Mouse (Mus musculus): ENCODE results near the gene Cd3eap. TPM values are rescaled to one million over a fixed set of nuclear protein-coding genes. Genes with fewer than 3 reads are reported as not detected.

The Cd3eap gene
- polyA plus RNA-seq, 1 experiment: 12.7 TPM

- 1% methylated on average over 20 of the region's 20 CpGs for WGBS
- Histone ChIP-seq H3K27ac (ENCODE audit: insufficient read depth, low read length) (peak overlapping the region; percentile 73), H3K4me1 (ENCODE audit: control insufficient read depth, insufficient read depth, low read length) (no peaks in the 10 kb centered on the region), H3K4me3 (replicated peaks; ENCODE audit: insufficient read depth, low read depth, low read length) (peak overlapping the region; percentile 71), H3K27me3 (ENCODE audit: control insufficient read depth, insufficient read depth, low read length) (no peaks in the 10 kb centered on the region)
- peak; percentile 73 to 76 for DNase-seq
- TF ChIP-seq CTCF (IDR thresholded peaks at IDR 0.05; ENCODE audit: borderline replicate concordance, insufficient read depth, low read depth, low read length): no peak
- TF ChIP-seq POLR2A (IDR thresholded peaks at IDR 0.05; ENCODE audit: borderline replicate concordance, insufficient read depth, low read length): no peak
Observed at GRCm38 (mm10) chr7:19326359-19326758, 32.9 kb downstream of the Cd3eap start.

DNA sequence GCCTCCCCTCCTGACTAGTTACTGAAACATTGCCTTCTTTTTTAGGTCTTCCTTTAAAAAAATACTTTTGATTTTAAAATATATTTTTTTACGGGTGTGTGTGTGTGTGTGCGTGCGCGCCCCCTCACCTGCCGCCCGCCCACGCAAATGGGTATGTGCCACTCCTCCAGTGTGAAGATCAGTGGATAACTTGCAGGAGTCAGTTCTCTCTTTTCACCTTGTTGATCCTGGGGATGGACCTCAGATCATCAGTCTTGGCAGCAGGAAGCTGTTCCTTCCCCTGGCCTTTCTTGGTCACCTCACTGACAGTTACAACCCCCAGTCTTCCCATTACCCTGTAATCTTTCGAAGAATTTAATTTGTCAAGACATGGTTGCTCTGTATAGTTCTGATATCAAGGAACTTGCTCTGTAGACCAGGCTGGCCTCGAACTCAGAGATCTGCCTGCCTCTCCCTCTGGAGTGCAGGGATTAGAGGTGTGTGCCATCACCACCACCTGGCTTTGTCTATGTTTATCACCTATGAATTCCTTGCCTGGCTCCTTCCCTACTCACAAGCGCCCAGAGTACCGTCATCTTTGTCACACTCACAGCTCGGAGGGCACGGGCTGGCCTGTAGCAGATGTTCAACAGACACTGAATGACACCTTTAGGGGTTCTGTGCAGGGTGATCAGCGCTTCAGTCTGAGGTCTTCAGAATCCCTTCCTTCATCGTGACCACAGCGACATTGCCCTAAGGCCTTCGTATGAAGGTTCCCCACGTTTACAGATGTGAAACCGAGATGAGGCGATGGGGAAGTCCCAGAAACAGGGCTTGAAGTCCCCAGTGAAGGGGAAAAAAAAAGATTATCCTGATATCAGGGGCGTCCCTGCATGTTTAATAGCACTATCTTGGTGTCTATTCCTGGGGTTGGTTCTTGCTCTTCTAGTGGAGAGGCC lies 33.8 kb downstream of the Cd3eap start:
- no peaks in the 10 kb centered on the region for H3K27me3 ChIP-seq (ENCODE audit: control insufficient read depth, insufficient read depth, low read length)
- H3K4me1 ChIP-seq (ENCODE audit: control insufficient read depth, insufficient read depth, low read length): no peaks in the 10 kb centered on the region
- 83% methylated on average over 21 of the region's 21 CpGs for WGBS
- H3K4me3 ChIP-seq (replicated peaks; ENCODE audit: insufficient read depth, low read depth, low read length): no peak overlapping the region
- no peak overlapping the region for H3K27ac ChIP-seq (ENCODE audit: insufficient read depth, low read length)
- DNase-seq: no peak
- no peak for TF ChIP-seq CTCF (IDR thresholded peaks at IDR 0.05; ENCODE audit: borderline replicate concordance, insufficient read depth, low read depth, low read length)
- TF ChIP-seq POLR2A (IDR thresholded peaks at IDR 0.05; ENCODE audit: borderline replicate concordance, insufficient read depth, low read length): no peak

DNA sequence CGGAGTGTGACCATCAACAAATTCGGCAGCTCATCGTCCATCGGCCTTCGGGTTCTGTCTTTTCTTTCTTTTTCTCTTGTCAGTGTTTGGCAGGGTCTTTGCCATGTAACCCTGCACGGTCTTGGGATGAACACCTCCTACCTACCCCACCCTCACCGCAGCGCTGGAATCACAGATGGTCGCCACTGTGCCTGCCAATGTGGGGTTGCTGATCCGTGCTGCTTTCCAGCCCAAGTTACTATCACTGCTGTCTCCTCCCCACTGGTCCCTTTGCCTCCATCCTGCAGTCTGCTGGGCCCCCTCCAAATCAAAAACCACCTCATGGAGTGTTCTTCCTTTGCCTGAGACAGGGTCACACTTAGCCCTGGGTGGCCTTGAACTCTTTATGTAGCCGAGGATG lies 35.1 kb downstream of the Cd3eap start:
- 33% methylated on average over 11 of the region's 11 CpGs for WGBS
- no peak overlapping the region for H3K4me3 ChIP-seq (replicated peaks; ENCODE audit: insufficient read depth, low read depth, low read length)
- TF ChIP-seq POLR2A (IDR thresholded peaks at IDR 0.05; ENCODE audit: borderline replicate concordance, insufficient read depth, low read length): no peak
- TF ChIP-seq CTCF (IDR thresholded peaks at IDR 0.05; ENCODE audit: borderline replicate concordance, insufficient read depth, low read depth, low read length): no peak
- no peaks in the 10 kb centered on the region for H3K4me1 ChIP-seq (ENCODE audit: control insufficient read depth, insufficient read depth, low read length)
- H3K27ac ChIP-seq (ENCODE audit: insufficient read depth, low read length): no peak overlapping the region
- DNase-seq: no peak
- no peaks in the 10 kb centered on the region for H3K27me3 ChIP-seq (ENCODE audit: control insufficient read depth, insufficient read depth, low read length)

- Histone ChIP-seq H3K27me3 (ENCODE audit: control insufficient read depth, insufficient read depth, low read length) (no peaks in the 10 kb centered on the region), H3K27ac (ENCODE audit: insufficient read depth, low read length) (no peak overlapping the region), H3K4me1 (ENCODE audit: control insufficient read depth, insufficient read depth, low read length) (no peaks in the 10 kb centered on the region), H3K4me3 (replicated peaks; ENCODE audit: insufficient read depth, low read depth, low read length) (no peak overlapping the region)
- TF ChIP-seq CTCF (IDR thresholded peaks at IDR 0.05; ENCODE audit: borderline replicate concordance, insufficient read depth, low read depth, low read length) (no peak), POLR2A (IDR thresholded peaks at IDR 0.05; ENCODE audit: borderline replicate concordance, insufficient read depth, low read length) (no peak)
- no peak for DNase-seq
- WGBS: 68% methylated on average over 9 of the region's 9 CpGs
Observed at GRCm38 (mm10) chr7:19322489-19322888, 36.8 kb downstream of the Cd3eap start.

DNA sequence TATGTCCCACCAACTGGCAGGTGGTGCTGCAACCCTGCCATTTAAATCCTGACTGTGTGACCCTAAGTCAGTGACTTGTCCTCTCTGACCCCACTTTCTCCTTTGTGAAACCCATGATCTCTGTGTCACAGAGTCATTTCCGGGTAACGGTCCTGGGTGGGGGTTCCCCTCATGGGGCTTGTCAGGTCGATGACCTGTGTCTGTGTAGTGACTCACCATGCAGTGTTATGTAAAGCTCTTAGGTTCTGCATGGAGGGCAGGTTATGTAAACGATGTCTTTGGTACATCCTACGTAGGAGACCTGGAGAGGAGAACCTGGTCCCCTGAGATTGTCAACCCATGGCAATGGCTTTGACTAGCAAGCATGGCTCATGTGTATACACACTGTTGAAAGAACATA lies 37.8 kb downstream of the Cd3eap start:
- Histone ChIP-seq H3K4me3 (replicated peaks; ENCODE audit: insufficient read depth, low read depth, low read length) (no peak overlapping the region), H3K4me1 (ENCODE audit: control insufficient read depth, insufficient read depth, low read length) (no peaks in the 10 kb centered on the region), H3K27ac (ENCODE audit: insufficient read depth, low read length) (no peak overlapping the region), H3K27me3 (ENCODE audit: control insufficient read depth, insufficient read depth, low read length) (no peaks in the 10 kb centered on the region)
- WGBS: 51% methylated on average over 5 of the region's 5 CpGs
- no peak for DNase-seq
- TF ChIP-seq CTCF (IDR thresholded peaks at IDR 0.05; ENCODE audit: borderline replicate concordance, insufficient read depth, low read depth, low read length) (no peak), POLR2A (IDR thresholded peaks at IDR 0.05; ENCODE audit: borderline replicate concordance, insufficient read depth, low read length) (no peak)

DNA sequence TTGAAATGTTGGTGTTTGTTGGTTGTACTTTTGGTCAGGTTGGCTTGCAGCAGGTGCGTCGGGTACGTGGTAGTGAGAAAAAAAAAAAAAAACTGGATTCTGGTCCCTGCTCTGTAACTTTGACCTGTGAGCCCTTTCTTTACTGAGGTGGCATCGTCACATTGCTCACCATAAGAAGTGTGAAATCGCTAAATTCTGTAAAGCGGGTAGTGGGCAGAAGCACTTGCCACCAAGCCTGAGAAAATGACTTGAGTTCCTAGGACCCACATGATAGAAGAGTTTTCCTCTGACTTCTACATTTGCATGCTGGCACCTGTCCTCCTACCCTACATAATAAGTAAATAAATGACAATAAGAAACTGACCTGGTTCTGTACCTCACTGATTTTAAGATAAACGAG lies 38.6 kb downstream of the Cd3eap start:
- Histone ChIP-seq H3K27me3 (ENCODE audit: control insufficient read depth, insufficient read depth, low read length) (no peaks in the 10 kb centered on the region), H3K4me3 (replicated peaks; ENCODE audit: insufficient read depth, low read depth, low read length) (no peak overlapping the region), H3K4me1 (ENCODE audit: control insufficient read depth, insufficient read depth, low read length) (no peaks in the 10 kb centered on the region), H3K27ac (ENCODE audit: insufficient read depth, low read length) (no peak overlapping the region)
- no peak for DNase-seq
- TF ChIP-seq POLR2A (IDR thresholded peaks at IDR 0.05; ENCODE audit: borderline replicate concordance, insufficient read depth, low read length) (no peak), CTCF (IDR thresholded peaks at IDR 0.05; ENCODE audit: borderline replicate concordance, insufficient read depth, low read depth, low read length) (no peak)
- 31% methylated on average over 7 of the region's 7 CpGs for WGBS

GRCm38 (mm10) chr7:19319906-19320305 lies 39.4 kb downstream of the Cd3eap start:
- Histone ChIP-seq H3K27me3 (ENCODE audit: control insufficient read depth, insufficient read depth, low read length) (no peaks in the 10 kb centered on the region), H3K4me3 (replicated peaks; ENCODE audit: insufficient read depth, low read depth, low read length) (peak overlapping the region; percentile 56), H3K4me1 (ENCODE audit: control insufficient read depth, insufficient read depth, low read length) (no peaks in the 10 kb centered on the region), H3K27ac (ENCODE audit: insufficient read depth, low read length) (no peak overlapping the region)
- DNase-seq: peak; percentile 93 to 95
- WGBS: under 1% methylated on average over 41 of the region's 41 CpGs
- no peak for TF ChIP-seq CTCF (IDR thresholded peaks at IDR 0.05; ENCODE audit: borderline replicate concordance, insufficient read depth, low read depth, low read length)
- TF ChIP-seq POLR2A (IDR thresholded peaks at IDR 0.05; ENCODE audit: borderline replicate concordance, insufficient read depth, low read length): no peak

- Histone ChIP-seq H3K4me3 (replicated peaks; ENCODE audit: insufficient read depth, low read depth, low read length) (peak overlapping the region; percentile 56), H3K27me3 (ENCODE audit: control insufficient read depth, insufficient read depth, low read length) (no peaks in the 10 kb centered on the region), H3K4me1 (ENCODE audit: control insufficient read depth, insufficient read depth, low read length) (no peaks in the 10 kb centered on the region), H3K27ac (ENCODE audit: insufficient read depth, low read length) (no peak overlapping the region)
- no peak for TF ChIP-seq POLR2A (IDR thresholded peaks at IDR 0.05; ENCODE audit: borderline replicate concordance, insufficient read depth, low read length)
- no peak for TF ChIP-seq CTCF (IDR thresholded peaks at IDR 0.05; ENCODE audit: borderline replicate concordance, insufficient read depth, low read depth, low read length)
- 11% methylated on average over 9 of the region's 9 CpGs for WGBS
- peak in 1 of 2 experiments; percentile 43 for DNase-seq
Observed at GRCm38 (mm10) chr7:19319458-19319857, 39.8 kb downstream of the Cd3eap start.
